Comparison of ENCODE assay signal across 8 mouse cellular contexts in the genomic region with DNA sequence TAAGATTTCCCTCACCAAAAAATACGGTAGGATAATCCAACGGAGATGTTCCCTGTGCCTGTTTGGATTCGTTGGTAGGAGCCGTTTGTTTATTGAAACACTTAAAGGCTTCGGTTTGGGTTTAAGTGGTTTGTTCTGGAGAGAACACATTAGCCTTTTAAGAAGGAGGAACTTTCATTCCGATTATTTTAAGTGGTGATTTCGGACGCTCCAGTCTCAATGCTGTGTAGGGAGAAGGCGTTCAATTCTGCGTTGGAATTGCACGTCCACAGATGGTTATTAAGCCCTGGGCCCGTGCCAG. TPM values are rescaled to one million over a fixed set of nuclear protein-coding genes. Genes with fewer than 3 reads are reported as not detected.
A peak's percentile ranks its signal among the peaks of the same experiment; 100 is the strongest.
DNase-seq lines count a peak whose midpoint lies in the region; ATAC-seq and TF ChIP-seq lines count a peak whose summit lies in the region.

No protein-coding gene starts in this region.

- H3K36me3 ChIP-seq in spleen, adult 2 months (ENCODE audit: control insufficient read depth, insufficient read depth, low read length): no peaks in the 10 kb centered on the region
- H3K36me3 ChIP-seq in liver, embryonic 16.5 days (ENCODE audit: control insufficient read depth, insufficient read depth): peaks cover 4% of the 10 kb centered on the region; the same call in 1 of the 2 replicates

- H3K9ac ChIP-seq in liver, embryonic 16.5 days (ENCODE audit: low read depth, low read length): peak overlapping the region; percentile 98

- ATAC-seq in liver, embryonic 16.5 days (ENCODE audit: low read depth): no peak

- DNase-seq in cerebellum, adult 2 months: no peak
- DNase-seq in cerebellum, adult 9-10 months: no peak
- no peak for DNase-seq in spleen, adult 2 months (ENCODE audit: low read depth in 1 of 2, low spot score in 2 of 2)
- no peak for DNase-seq in spleen, postnatal 10 days (ENCODE audit: low spot score in 2 of 2)
- DNase-seq in yolk sac, embryonic 10.5 days (ENCODE audit: low spot score): peak; percentile 9
- no peak for DNase-seq in ovary, postnatal 36 days (ENCODE audit: low spot score)
- DNase-seq in c-Kit-positive CD71-positive TER-119-positive erythroid progenitor cells, embryonic 14.5 days (ENCODE audit: low spot score): no peak

- TF ChIP-seq CTCF in cerebellum, adult 2 months (IDR thresholded peaks at IDR 0.05; ENCODE audit: borderline replicate concordance, insufficient read depth, low read depth, low read length): no peak
- TF ChIP-seq CTCF in spleen, adult 2 months (IDR thresholded peaks at IDR 0.05; ENCODE audit: extremely low read depth, insufficient read depth, insufficient read length, insufficient replicate concordance): no peak

- no peaks in the 10 kb centered on the region for H3K27me3 ChIP-seq in cerebellum, adult 2 months (ENCODE audit: control insufficient read depth, insufficient read depth, low read length)
- H3K27me3 ChIP-seq in spleen, adult 2 months (ENCODE audit: control insufficient read depth, insufficient read depth, low read length): peaks cover 7% of the 10 kb centered on the region
- peaks cover 14% of the 10 kb centered on the region; the same call in 1 of the 2 replicates for H3K27me3 ChIP-seq in liver, embryonic 16.5 days (ENCODE audit: control insufficient read depth, insufficient read depth, low read depth, low read length)

- TF ChIP-seq POLR2A in cerebellum, adult 2 months (IDR thresholded peaks at IDR 0.05; ENCODE audit: borderline replicate concordance, insufficient read depth, low read length): no peak
- TF ChIP-seq POLR2A in spleen, adult 2 months (IDR thresholded peaks at IDR 0.05; ENCODE audit: low read depth, low read length): no peak

- peak overlapping the region; percentile 57 for H3K4me3 ChIP-seq in cerebellum, adult 2 months (replicated peaks; ENCODE audit: insufficient read depth, low read depth, low read length)
- peak overlapping the region; percentile 56; the same call in 1 of the 2 replicates for H3K4me3 ChIP-seq in spleen, adult 2 months (ENCODE audit: extremely low read depth, insufficient read depth, insufficient read length)
- peak overlapping the region; percentile 93 for H3K4me3 ChIP-seq in liver, embryonic 16.5 days (ENCODE audit: low read depth, low read length)

- no peaks in the 10 kb centered on the region for H3K9me3 ChIP-seq in liver, embryonic 16.5 days (replicated peaks; ENCODE audit: control insufficient read depth, low read length)

- under 1% methylated on average over 12 of the region's 12 CpGs for WGBS in cerebellum, adult 2 months
- WGBS in spleen, adult 2 months: 5% methylated on average over 12 of the region's 12 CpGs
- 8% methylated on average over 12 of the region's 12 CpGs for WGBS in liver, embryonic 16.5 days (ENCODE audit: insufficient replicate concordance)

- peak overlapping the region; percentile 80 for H3K4me2 ChIP-seq in liver, embryonic 16.5 days (ENCODE audit: low read depth, low read length)

- peaks cover 20% of the 10 kb centered on the region for H3K4me1 ChIP-seq in cerebellum, adult 2 months (ENCODE audit: control insufficient read depth, insufficient read depth, low read length)
- H3K4me1 ChIP-seq in spleen, adult 2 months (ENCODE audit: control insufficient read depth, insufficient read depth, insufficient read length): peaks cover 4% of the 10 kb centered on the region; the same call in 1 of the 2 replicates
- peaks cover 22% of the 10 kb centered on the region for H3K4me1 ChIP-seq in liver, embryonic 16.5 days (ENCODE audit: control insufficient read depth, low read depth, low read length)

- peak overlapping the region; percentile 35 for H3K27ac ChIP-seq in cerebellum, adult 2 months (ENCODE audit: insufficient read depth, low read length)
- no peak overlapping the region for H3K27ac ChIP-seq in spleen, adult 2 months (ENCODE audit: insufficient read depth, low read length)
- H3K27ac ChIP-seq in liver, embryonic 16.5 days (ENCODE audit: low read length): peak overlapping the region; percentile 98

RNA-seq across cellular contexts. Expression of gene Tmod1, which starts 0.2 kb away (rescaled TPM):
- polyA plus RNA-seq in cerebellum, adult 2 months (2012; rRNA removed): 55.4 and 55.7 TPM in 2 replicates
- 2.9 and 5.2 TPM in 2 replicates for polyA plus RNA-seq in spleen, adult 2 months (2012; rRNA removed)
- polyA plus RNA-seq in liver, embryonic 16.5 days (2015; fragmentation: Nextera tagmentation; extraction: Ambion mirVana): 50.0 and 52.5 TPM in 2 replicates
